Mouse (Mus musculus) stomach, embryonic 14.5 days (tissue): ENCODE measurements around the gene Tbc1d8. TPM values are rescaled to one million over a fixed set of nuclear protein-coding genes. Genes with fewer than 3 reads are reported as not detected.
A peak's percentile ranks its signal among the peaks of the same experiment; 100 is the strongest.

Experiments
- ATAC-seq: fragments of 200-750 bp; cut with Nextera tagmentation; 2 replicates; pipeline ENCODE4 v1.8.0; 2017; ENCODE audit warnings: low read depth, moderate TSS enrichment; ENCODE audit not compliant: insufficient number of reproducible peaks, insufficient read depth, low FRiP score
- H3K27ac ChIP-seq: fragments of 300-500 bp; sonication (generic); 2 replicates; pipeline ENCODE4 v1.5.1; 2014; ENCODE audit warnings: mild to moderate bottlenecking, low read length, moderate library complexity, mixed read lengths
- H3K27me3 ChIP-seq: fragments of 300-500 bp; sonication (generic); 2 replicates; pipeline ENCODE4 v1.6.1; 2014; ENCODE audit warnings: low read length, control low read depth, mixed read lengths; ENCODE audit not compliant: control insufficient read depth, insufficient read depth
- H3K36me3 ChIP-seq: fragments of 300-500 bp; sonication (generic); 2 replicates; pipeline ENCODE4 v1.6.1; 2014; ENCODE audit warnings: mild to moderate bottlenecking, control low read depth, low read length, moderate library complexity, mixed read lengths; ENCODE audit not compliant: control insufficient read depth, insufficient read depth
- H3K4me1 ChIP-seq: fragments of 300-500 bp; sonication (generic); 2 replicates; pipeline ENCODE4 v1.6.1; 2014; ENCODE audit warnings: low read length, control low read depth, mixed read lengths; ENCODE audit not compliant: control insufficient read depth, insufficient read depth
- H3K4me2 ChIP-seq: fragments of 300-500 bp; sonication (generic); replicated peaks from 2 replicates; pipeline ENCODE4 v1.6.1; 2014; ENCODE audit warnings: low read depth, low read length, control low read depth
- H3K4me3 ChIP-seq: fragments of 300-500 bp; sonication (generic); 2 replicates; pipeline ENCODE4 v1.5.1; 2014; ENCODE audit warnings: low read depth, low read length, control low read depth
- H3K9ac ChIP-seq: fragments of 300-500 bp; sonication (generic); replicated peaks from 2 replicates; pipeline ENCODE4 v1.6.1; 2014; ENCODE audit warnings: low read depth, mild to moderate bottlenecking, control low read depth, low read length, moderate library complexity, mixed read lengths
- H3K9me3 ChIP-seq: fragments of 300-500 bp; sonication (generic); 2 replicates; pipeline ENCODE4 v1.6.1; 2016; ENCODE audit warnings: low read depth, low read length, control low read depth; ENCODE audit not compliant: control insufficient read depth
- WGBS: fragments of 180-500 bp; shearing (Covaris S2); extraction: QIAGEN DNeasy Blood & Tissue Kit; methylation state at CpG from one replicate; pipeline ENCODE4 v1.1.7; 2014; 5-methylcytosine and 5-hydroxymethylcytosine counted together
- polyA plus RNA-seq: library from polyadenylated mRNA; unstranded; fragments of >200 nt; fragmentation: Nextera tagmentation; extraction: Ambion mirVana; gene quantifications from 2 replicates; pipeline ENCODE4 v1.2.1, GENCODE M21; 2014

The Tbc1d8 gene
- polyA plus RNA-seq, 1 experiment from 2014 or later, result 11.7 TPM

- Histone ChIP-seq H3K4me1 (peaks cover 27% of the 10 kb centered on the region), H3K9me3 (no peaks in the 10 kb centered on the region), H3K27me3 (no peaks in the 10 kb centered on the region), H3K27ac (no peak overlapping the region), H3K9ac (no peak overlapping the region), H3K36me3 (no peaks in the 10 kb centered on the region), H3K4me2 (no peak overlapping the region), H3K4me3 (no peak overlapping the region)
- 64% methylated on average over 5 of the region's 5 CpGs for WGBS
- ATAC-seq, result no peak
These were observed 30.3 kb downstream of the Tbc1d8 start for GRCm38 (mm10) chr1:39448238-39448637.

- no peaks in the 10 kb centered on the region for H3K36me3 ChIP-seq
- no peak overlapping the region for H3K4me3 ChIP-seq
- no peak overlapping the region for H3K4me2 ChIP-seq
- no peak for ATAC-seq
- H3K9ac ChIP-seq, result no peak overlapping the region
- H3K27me3 ChIP-seq, result no peaks in the 10 kb centered on the region
- 70% methylated on average over 5 of the region's 5 CpGs for WGBS
- H3K9me3 ChIP-seq, result no peaks in the 10 kb centered on the region
- peaks cover 27% of the 10 kb centered on the region for H3K4me1 ChIP-seq
- H3K27ac ChIP-seq, result peak overlapping the region; percentile 53; the same call in 1 of the 2 replicates
These were observed 32.4 kb downstream of the Tbc1d8 start for GRCm38 (mm10) chr1:39446178-39446577.

GRCm38 (mm10) chr1:39445303-39446050 is 33.1 kb downstream of the Tbc1d8 start:
- Histone ChIP-seq H3K4me3 (no peak overlapping the region), H3K27ac (peak overlapping the region; percentile 79), H3K36me3 (no peaks in the 10 kb centered on the region), H3K9me3 (no peaks in the 10 kb centered on the region), H3K27me3 (no peaks in the 10 kb centered on the region), H3K4me2 (no peak overlapping the region), H3K9ac (no peak overlapping the region), H3K4me1 (peaks cover 25% of the 10 kb centered on the region)
- no peak for ATAC-seq
- 56% methylated on average over 20 of the region's 20 CpGs for WGBS

- no peak overlapping the region for H3K4me3 ChIP-seq
- H3K9me3 ChIP-seq, result no peaks in the 10 kb centered on the region
- no peak overlapping the region for H3K4me2 ChIP-seq
- H3K4me1 ChIP-seq, result peaks cover 18% of the 10 kb centered on the region
- no peaks in the 10 kb centered on the region for H3K27me3 ChIP-seq
- no peaks in the 10 kb centered on the region for H3K36me3 ChIP-seq
- ATAC-seq, result no peak
- H3K27ac ChIP-seq, result no peak overlapping the region
- WGBS, result 48% methylated on average over 8 of the region's 8 CpGs
- no peak overlapping the region for H3K9ac ChIP-seq
These were observed 34.8 kb downstream of the Tbc1d8 start for GRCm38 (mm10) chr1:39443764-39444163.

- 68% methylated on average over 6 of the region's 6 CpGs for WGBS
- Histone ChIP-seq H3K4me3 (no peak overlapping the region), H3K36me3 (no peaks in the 10 kb centered on the region), H3K9me3 (no peaks in the 10 kb centered on the region), H3K27ac (no peak overlapping the region), H3K9ac (no peak overlapping the region), H3K27me3 (no peaks in the 10 kb centered on the region), H3K4me2 (no peak overlapping the region), H3K4me1 (peaks cover 18% of the 10 kb centered on the region)
- no peak for ATAC-seq
These were observed 36.9 kb downstream of the Tbc1d8 start for GRCm38 (mm10) chr1:39441686-39442085.

- Histone ChIP-seq H3K4me2 (no peak overlapping the region), H3K9ac (no peak overlapping the region), H3K36me3 (no peaks in the 10 kb centered on the region), H3K4me3 (no peak overlapping the region), H3K27me3 (no peaks in the 10 kb centered on the region), H3K9me3 (no peaks in the 10 kb centered on the region), H3K27ac (no peak overlapping the region), H3K4me1 (peaks cover 11% of the 10 kb centered on the region)
- WGBS, result 60% methylated on average over 12 of the region's 12 CpGs
- no peak for ATAC-seq
These were observed 38.6 kb downstream of the Tbc1d8 start for GRCm38 (mm10) chr1:39439661-39440548.

- H3K4me3 ChIP-seq, result no peak overlapping the region
- ATAC-seq, result no peak
These were observed 39.9 kb downstream of the Tbc1d8 start for GRCm38 (mm10) chr1:39438629-39439028.

GRCm38 (mm10) chr1:39434264-39434663 is 44.3 kb downstream of the Tbc1d8 start:
- ATAC-seq, result no peak
- H3K4me2 ChIP-seq, result no peak overlapping the region
- no peak overlapping the region for H3K27ac ChIP-seq

More at GRCm38 (mm10) chr1:39438629-39439028, 39.9 kb downstream of the Tbc1d8 start:
- no peaks in the 10 kb centered on the region for H3K27me3 ChIP-seq
- no peak overlapping the region for H3K4me2 ChIP-seq
- H3K36me3 ChIP-seq, result no peaks in the 10 kb centered on the region
- H3K9me3 ChIP-seq, result no peaks in the 10 kb centered on the region
- no peak overlapping the region for H3K27ac ChIP-seq
- H3K9ac ChIP-seq, result no peak overlapping the region
- H3K4me1 ChIP-seq, result peaks cover 3% of the 10 kb centered on the region

More at GRCm38 (mm10) chr1:39434264-39434663, 44.3 kb downstream of the Tbc1d8 start:
- H3K4me3 ChIP-seq, result no peak overlapping the region
- H3K27me3 ChIP-seq, result no peaks in the 10 kb centered on the region
- H3K9ac ChIP-seq, result no peak overlapping the region
- no peaks in the 10 kb centered on the region for H3K9me3 ChIP-seq
- no peaks in the 10 kb centered on the region for H3K4me1 ChIP-seq
- no peaks in the 10 kb centered on the region for H3K36me3 ChIP-seq
- WGBS, result 84% methylated on average over 6 of the region's 6 CpGs
